Mouse (Mus musculus): Measurements from ENCODE around the gene Ptch2.
A peak's percentile ranks its signal among the peaks of the same experiment; 100 is the strongest.

Gene Ptch2

DNA sequence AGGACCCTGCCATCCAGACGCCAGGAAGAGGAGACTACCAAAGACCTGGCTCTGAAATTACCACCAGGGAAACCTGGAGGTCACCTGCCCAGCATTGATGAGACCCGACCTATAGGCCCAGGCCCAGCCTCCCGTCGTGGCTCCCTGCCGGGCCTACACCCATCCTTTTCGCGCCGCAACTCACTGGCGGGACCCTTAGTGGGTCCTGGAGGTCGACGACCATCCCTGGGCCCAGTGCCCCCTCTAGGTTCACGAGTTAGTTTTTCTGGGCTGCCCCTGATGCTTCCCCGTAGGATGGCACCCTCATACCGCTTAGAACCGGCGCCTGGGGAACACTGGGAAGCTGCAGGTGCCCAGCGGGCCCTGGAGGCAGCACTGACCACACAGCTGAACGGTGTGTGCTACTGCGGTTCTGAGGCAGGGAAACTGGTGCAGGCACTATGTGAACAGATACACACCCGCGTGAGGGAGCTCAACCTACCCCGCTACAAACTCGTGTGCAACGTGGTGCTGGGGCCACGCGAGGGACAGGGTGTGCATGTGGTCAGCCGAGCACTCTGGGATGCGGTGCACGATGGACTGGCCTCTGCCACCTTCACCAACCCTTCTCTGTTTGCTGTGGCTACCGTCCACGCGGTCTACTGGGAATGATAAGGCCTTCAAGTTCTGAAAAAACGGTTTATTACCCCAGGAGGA is 32.3 kb downstream of the Ptch2 start:
- no peak for DNase-seq (ENCODE audit: low spot score)

- DNase-seq (ENCODE audit: low spot score), result peak; percentile 45
Observed at GRCm38 (mm10) chr4:117130790-117131189, 34.9 kb downstream of the Ptch2 start.

DNA sequence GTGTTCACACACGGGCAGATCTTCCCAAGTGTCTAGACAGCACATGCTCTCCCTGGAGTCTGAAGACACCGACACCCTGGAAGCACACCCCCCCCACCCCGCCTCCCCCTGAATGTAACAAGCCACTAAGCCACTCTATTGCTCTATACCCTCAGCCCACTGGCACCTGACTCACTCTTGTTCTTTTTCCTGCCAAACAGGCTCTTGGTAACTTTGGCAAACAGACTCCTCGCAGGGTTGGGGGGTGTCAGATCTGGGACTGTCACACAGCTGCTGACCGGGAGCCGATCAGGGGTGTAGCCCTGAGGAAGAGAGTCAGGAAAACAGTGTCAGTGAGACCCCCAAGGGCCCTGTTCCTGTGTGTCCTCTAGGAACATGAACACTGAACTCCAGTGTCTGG is 35.3 kb downstream of the Ptch2 start:
- no peak for DNase-seq (ENCODE audit: low spot score)

GRCm38 (mm10) chr4:117131890-117132793 is 36.3 kb downstream of the Ptch2 start:
- DNase-seq (ENCODE audit: low spot score), result peak; percentile 54

GRCm38 (mm10) chr4:117132794-117133143 is 36.9 kb downstream of the Ptch2 start:
- peak; percentile 19 for DNase-seq (ENCODE audit: low spot score)

DNA sequence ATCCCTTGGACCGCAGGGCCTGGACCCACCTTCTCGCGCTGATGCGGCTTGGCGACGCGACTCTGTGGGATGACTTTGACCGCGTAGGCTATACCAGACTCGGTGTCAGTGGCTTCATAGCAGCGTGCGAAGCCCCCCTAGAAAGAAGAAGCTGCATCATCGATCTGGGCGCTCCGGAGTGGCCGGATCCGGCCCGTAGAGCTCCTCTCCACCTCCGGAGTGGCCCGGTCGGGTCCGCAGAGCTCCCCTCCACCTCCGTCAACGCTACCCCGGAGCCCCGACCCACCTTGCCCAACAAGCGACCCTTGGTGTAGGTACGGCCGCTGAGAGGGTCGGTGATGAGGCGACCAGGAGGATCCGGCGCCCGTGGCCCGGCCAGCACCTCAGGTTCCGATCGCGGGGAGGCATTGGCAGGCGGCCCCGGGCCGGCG is 37.5 kb downstream of the Ptch2 start:
- peak; percentile 21 for DNase-seq (ENCODE audit: low spot score)

DNA sequence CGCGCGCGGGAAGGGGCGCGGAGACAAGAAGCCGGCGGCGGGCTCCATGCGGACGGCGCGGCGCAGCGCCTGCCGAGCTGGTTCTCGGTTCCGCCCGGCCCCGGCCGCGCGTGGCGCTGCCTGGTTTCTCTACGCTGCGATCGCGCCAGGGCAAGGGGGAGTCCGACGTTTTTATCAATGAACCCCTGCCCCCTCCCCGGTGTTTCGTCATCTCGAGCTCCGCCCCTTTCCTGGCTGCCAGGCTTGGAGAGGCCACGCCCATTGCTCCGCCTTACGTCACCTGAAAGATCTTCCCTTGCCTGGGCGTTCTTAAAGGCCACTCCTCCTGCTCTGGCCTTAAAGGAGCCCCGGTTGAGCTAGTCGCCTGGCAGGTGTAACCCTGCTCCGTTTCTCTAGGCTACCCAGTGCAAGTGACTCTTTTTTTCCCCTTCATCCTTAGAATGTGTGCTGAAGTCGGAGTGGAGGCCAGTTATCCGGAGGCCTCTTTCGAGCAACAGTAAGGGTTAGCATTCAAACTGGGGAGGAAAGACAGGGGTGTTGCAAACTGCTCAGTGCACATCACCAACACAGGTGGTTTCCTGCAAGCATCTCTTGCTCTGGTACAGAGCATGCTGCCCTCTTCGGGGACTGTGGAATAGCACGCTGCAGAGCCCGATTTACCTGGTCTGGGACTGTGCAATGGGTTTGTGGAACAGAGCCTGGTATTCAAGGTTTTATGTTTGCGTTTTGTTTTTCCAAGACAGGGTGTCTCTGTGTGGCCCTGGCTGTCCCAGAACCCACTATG is 38.1 kb downstream of the Ptch2 start, which contains the start of gene Plk3:
Gene Plk3 (minus strand): TSS at position 147 of the 784 bp plus-strand sequence.
- DNase-seq (ENCODE audit: low spot score), result peak; percentile 93

DNA sequence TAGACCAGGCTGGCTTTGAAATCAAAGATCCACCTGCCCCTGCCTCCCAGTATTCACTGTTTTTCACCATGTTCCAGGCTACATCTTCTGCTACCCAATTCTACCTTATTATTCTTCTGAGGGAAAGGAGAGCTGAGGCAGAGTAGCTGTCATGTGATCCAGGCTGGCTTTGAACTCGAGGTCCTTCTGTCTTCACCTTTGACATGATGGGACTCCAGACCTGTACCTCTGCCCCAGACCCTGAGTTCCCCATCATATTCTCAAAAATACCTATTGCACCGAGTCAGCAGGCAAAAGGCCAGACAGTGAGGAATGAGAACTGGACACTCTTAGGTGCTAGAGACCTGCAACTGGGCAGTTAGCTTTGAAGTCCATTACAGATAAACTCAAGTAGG is 38.7 kb downstream of the Ptch2 start:
- no peak for DNase-seq (ENCODE audit: low spot score)

GRCm38 (mm10) chr4:117136034-117136433 is 40.2 kb downstream of the Ptch2 start:
- peak; percentile 46 for DNase-seq (ENCODE audit: low spot score)

GRCm38 (mm10) chr4:117138295-117139216 is 42.7 kb downstream of the Ptch2 start:
- DNase-seq (ENCODE audit: low spot score), result no peak

DNA sequence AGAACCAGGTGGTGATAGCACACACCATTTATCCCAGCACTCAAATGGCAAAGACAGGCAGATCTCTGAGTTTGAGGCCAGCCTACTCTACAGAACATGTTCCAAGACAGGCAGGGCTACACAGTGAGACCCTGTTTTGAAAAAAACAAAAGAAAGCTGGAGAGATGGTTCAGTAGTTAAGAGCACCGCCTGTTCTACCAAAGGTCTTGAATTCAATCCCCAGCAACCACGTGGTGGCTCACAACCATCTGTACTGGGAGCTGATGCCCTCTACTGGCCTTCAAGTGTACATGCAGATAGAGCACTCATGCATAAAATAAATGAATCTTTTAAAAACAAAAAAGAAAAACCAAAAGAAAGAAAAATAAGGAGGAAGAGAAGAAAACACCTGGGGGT is 43.3 kb downstream of the Ptch2 start:
- peak; percentile 59 for DNase-seq (ENCODE audit: low spot score)

- DNase-seq (ENCODE audit: low spot score), result no peak
Observed at GRCm38 (mm10) chr4:117140613-117141012, 44.7 kb downstream of the Ptch2 start.

DNA sequence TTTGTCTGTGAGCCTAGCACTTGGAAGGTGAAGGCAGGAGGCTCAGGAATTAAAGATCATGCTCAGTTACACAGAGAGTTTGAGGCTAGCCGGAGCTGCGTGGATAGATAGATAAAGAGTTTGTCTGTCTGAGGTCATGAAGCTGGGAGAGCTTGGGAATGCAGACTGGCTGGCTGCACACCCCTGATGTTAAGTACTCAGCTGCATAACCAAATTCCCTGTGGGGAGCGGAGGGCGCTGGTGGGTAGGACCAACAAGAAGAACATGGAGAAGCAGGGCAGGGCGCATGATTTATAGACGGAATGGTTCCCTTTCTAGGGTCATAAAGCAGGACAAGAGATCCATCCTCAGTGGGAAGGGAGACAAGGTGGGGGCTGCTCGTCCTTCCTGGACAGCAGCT is 47.1 kb downstream of the Ptch2 start:
- DNase-seq (ENCODE audit: low spot score), result no peak

- DNase-seq (ENCODE audit: low spot score), result no peak
Observed at GRCm38 (mm10) chr4:117145248-117145647, 49.4 kb downstream of the Ptch2 start.

DNA sequence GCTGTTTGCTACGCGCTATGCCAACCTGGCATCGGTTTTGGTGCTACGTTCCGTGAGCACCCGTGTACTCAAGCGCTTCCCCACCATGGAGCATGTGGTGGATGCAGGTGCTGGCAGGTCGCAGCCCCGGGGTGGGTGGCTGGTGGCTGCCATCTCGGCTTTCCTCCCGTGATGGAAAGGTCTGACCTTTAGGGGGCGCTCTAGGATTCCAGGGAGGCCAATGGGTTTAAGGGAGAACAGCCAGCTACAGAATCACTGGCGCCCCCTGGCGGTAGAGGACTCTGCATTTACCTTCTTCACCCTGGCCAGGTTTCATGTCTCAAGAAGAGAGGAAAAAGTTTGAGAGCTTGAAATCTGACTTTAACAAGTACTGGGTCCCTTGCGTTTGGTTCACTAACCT is 50.3 kb downstream of the Ptch2 start:
- peak; percentile 68 for DNase-seq (ENCODE audit: low spot score)

DNA sequence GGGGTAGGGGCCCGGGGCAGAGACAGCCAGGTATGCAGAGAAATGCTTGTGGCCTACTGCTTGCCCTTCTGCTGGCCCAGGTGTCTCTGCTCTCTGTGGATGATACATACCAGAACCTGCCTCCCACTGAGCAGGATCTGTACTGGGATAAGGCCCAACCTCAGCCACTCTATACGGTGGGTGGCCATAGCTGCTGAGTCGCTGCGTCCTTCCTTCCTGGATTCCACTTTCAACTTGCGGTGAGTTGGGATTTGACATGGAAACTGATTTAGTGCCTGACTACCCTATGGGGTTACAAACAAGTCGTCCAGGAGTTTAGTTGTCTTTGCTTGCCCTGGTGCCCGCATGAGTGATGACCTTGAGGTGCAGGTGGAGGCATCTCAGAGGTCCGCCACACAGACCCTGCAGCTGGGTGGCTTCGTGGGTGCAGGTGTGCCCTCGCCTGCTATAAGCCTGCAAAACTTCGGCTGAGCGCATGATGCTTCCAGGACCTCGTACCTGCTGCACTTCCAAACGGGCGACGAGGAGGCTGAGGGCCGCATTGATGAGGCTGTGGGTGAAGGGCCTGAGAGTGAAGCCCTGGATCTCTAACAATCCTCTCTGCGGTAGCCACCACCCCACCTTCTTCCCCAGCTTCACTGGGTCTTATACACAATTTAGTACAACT is 52.3 kb downstream of the Ptch2 start:
- DNase-seq (ENCODE audit: low spot score), result no peak

DNA sequence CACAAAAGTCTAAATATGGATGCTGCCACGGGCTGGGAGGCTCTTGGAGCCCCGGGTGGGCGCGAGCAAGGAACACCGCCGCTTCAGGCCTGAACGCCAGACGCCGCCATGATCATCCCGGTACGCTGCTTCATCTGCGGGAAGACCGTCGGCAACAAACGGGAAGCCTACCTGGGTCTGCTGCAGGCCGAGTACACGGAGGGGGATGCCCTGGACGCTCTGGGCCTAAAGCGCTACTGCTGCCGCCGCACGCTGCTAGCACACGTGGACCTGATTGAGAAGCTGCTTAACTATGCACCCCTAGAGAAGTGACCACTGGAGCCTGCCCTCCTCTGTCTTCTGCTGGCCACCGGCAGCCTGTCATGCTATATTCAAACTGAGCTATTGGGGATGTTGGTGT is 52.9 kb downstream of the Ptch2 start:
- DNase-seq (ENCODE audit: low spot score), result no peak

DNA sequence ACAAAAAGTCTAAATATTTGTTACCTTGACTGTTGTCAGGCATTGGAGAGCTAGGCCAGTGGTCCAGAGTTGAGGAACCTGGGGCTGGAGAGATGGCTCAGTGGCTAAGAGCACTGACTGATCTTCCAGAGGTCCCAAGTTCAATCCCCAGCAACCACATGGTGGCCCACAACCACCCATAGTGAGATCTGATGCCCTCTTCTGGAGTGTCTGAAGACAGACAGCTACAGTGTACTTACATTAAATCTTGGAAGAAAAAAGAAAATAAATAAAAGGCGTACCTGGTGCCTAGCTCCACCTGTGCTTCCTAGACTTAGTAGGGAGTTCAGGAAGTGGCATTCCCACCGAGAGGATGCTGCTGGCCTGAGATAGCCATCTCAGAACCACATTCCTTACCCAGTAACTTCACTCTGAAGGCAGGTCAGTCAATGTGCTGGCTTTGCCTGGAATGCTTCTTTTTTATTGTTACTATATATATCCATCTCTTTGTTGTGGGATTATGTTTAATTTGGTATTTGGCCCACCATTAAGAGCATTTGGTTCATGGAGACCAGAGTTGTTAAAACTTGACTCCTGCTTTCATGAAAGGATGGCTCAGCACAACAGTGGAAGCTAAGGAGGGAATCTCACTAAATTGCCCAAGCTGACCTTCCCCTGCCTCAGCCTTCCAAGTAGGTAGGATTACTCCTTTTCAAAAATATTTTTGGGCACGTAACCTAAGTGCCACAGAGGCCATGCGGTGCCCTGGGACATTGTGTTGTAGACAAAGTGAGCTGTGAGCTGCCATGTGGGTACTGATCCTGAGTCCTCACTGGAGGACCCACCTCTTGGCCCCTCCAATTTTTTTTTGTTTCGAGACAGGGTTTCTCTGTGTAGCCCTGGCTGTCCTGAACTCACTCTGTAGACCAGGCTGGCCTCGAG is 53.7 kb downstream of the Ptch2 start:
- DNase-seq (ENCODE audit: low spot score), result no peak

- no peak for DNase-seq (ENCODE audit: low spot score)
Observed at GRCm38 (mm10) chr4:117150212-117150733, 54.4 kb downstream of the Ptch2 start.

All from MN1 (cell line).